Mouse (Mus musculus) liver, adult 2 months (tissue): ENCODE results near the gene Cuedc2.

Experiments
- CTCF ChIP-seq: fragments of 200-500 bp; IDR thresholded peaks from 2 replicates; pipeline ENCODE4 v1.5.1; 2011; ENCODE audit warnings: low read depth, low read length, control low read depth
- POLR2A ChIP-seq: fragments of 200-500 bp; IDR thresholded peaks from 2 replicates; pipeline ENCODE4 v1.6.1; 2011; ENCODE audit warnings: low read length, control low read depth; ENCODE audit not compliant: insufficient read depth; ENCODE audit errors: extremely low read depth

DNA sequence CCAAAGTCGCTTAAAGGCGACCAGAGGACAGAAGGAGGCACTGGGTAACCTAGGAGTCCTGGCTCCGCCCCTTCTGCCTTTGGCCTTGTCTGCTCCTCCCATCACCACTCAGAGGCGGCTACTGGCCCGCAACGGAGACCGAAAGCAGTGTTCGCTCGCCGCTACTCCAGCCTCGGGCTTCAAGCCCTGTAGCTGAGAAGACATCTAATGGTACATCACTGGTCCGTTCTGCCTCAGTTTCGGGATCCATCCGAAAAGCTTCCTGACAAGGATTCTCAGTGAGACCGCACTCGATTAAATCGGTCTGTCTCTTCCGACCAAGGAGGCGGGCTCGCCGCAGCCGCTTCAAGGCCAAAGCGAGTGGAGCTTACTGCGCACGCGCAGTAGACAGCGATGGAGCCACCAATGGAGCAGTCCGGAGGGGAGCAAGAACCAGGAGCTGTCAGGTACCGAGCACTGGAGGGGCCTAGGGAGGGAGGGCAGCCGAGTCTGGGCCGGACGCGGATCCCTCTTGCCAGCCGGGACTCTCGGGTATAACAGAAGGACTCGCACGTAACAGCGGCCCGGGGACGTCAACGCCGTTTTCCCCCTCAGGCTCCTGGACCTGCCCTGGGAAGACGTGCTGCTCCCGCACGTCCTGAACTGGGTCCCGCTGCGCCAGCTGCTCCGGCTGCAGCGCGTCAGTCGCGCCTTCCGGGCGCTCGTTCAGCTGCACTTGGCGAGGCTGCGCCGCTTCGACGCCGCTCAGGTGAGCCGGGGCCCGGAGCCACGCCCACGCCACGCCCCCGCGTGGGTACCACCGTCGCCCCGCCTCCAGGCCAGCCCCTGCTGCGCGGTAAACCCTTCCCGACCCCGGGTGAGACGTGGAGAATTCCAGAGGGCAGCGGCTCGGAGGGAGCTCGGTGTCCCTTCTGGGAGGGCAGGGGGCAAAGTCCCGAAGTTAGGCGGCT lies 10.1 kb downstream of the Cuedc2 start, which contains the start of gene Fbxl15:
- TF ChIP-seq CTCF (no peak), POLR2A (peak; percentile 31)
